Mouse (Mus musculus): ENCODE measurements around the gene Tmem151a. TPM values are rescaled to one million over a fixed set of nuclear protein-coding genes. Genes with fewer than 3 reads are reported as not detected.
"Not testable (repeated sequence)": the region's sequence is repeated elsewhere in the genome, so short reads cannot be mapped to it uniquely, and the experiment has no call there.

Tmem151a gene
- polyA plus RNA-seq, 1 experiment, result 0.32 TPM

DNA sequence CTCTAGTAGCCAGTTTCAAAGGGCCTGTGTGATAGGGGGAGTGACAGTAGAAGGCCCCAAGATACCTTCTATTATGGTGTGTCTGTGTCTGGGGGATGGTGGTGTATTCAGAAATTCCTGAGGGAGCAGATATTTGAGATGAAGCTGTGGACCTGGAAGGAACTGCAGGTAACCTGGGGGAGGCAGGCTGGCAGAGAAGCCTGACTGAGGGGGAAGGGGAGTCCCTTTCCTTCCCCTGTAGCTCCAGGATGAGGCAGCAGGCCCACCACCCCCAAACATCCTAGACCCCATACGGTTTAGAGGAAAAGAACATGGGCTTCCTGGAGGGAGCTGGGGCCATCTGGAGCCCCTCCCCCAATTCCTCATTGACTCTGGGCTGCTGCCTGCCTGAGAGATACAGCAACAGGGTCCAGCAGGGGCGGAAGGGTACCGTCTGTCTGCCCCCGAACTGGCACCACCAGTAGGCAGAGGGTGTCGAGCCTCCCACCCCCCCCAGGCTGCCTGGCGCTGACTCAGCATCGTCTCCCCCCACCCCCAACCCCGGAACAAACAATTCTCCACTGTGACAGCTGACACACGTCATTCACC lies 10.7 kb upstream of the Tmem151a start:
- Histone ChIP-seq H3K4me3 (replicated peaks) (peak overlapping the region; percentile 19), H3K4me1 (peaks cover 74% of the 10 kb centered on the region), H3K9me3 (no peaks in the 10 kb centered on the region), H3K27me3 (replicated peaks) (peaks cover 33% of the 10 kb centered on the region), H3K36me3 (replicated peaks; ENCODE audit: low read length) (peaks cover 53% of the 10 kb centered on the region)
- TF ChIP-seq FLI1 (IDR thresholded peaks at IDR 0.05; ENCODE audit: low read length) (no peak), GATA1 (IDR thresholded peaks at IDR 0.05; ENCODE audit: borderline replicate concordance, low read length) (no peak)

DNA sequence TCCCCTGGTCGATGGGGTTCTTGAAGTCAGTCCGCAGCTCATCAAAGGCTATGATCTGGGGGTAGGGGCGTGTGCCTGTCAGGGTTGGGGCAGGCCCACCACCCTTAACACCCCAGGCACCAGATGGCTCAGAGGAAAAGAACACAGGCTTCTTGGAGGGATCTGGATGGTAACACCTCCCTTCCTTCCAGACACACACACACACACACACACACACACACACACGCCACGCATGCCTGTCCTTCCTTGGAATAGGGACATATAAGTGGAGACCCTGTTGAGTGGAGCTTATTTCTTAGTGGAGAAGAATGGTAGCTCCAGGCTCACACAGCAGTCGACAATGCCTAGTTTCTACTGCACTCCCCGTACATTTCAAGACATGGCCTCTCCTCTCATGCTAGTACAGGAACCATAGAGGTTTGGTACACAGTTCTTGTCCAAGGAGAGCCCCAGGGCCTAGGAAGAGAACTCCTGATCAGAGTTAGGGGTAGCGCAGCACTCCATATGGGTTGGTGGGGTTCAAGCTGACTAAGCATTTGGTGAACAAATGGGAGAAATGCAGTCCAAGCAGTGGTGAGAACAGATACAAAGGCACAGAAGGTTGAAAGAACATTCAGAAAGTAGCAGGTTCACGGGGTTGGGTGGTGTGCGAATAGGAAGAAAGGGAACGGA lies 9.6 kb upstream of the Tmem151a start:
- Histone ChIP-seq H3K4me3 (replicated peaks) (no peak overlapping the region), H3K9me3 (no peaks in the 10 kb centered on the region), H3K4me1 (peaks cover 67% of the 10 kb centered on the region), H3K27me3 (replicated peaks) (peaks cover 33% of the 10 kb centered on the region), H3K36me3 (replicated peaks; ENCODE audit: low read length) (peaks cover 51% of the 10 kb centered on the region)
- TF ChIP-seq GATA1 (IDR thresholded peaks at IDR 0.05; ENCODE audit: borderline replicate concordance, low read length) (no peak), FLI1 (IDR thresholded peaks at IDR 0.05; ENCODE audit: low read length) (no peak)

DNA sequence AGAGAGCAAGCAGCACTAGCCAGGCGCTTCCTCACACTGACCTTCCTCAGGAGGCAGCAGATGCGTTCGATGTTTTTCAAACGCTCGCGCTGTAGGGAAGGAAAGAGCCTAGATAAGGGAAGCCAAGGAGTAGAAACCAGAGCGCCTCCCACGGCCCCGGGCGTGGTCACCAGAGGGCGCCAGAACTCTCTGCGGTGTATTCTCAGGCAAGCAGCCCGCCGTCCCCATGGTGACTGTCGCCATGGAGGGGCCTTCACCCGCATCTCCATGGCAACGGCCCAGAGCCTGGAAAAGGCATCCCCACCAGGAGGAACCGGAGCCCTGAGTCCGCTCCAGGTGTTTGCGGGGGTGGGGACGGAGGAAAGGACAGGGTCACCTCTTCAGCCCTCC lies 8.9 kb upstream of the Tmem151a start:
- Histone ChIP-seq H3K4me3 (replicated peaks) (peak overlapping the region; percentile 70), H3K36me3 (replicated peaks; ENCODE audit: low read length) (peaks cover 51% of the 10 kb centered on the region), H3K9me3 (no peaks in the 10 kb centered on the region), H3K4me1 (peaks cover 67% of the 10 kb centered on the region), H3K27me3 (replicated peaks) (peaks cover 33% of the 10 kb centered on the region)
- TF ChIP-seq FLI1 (IDR thresholded peaks at IDR 0.05; ENCODE audit: low read length) (no peak), GATA1 (IDR thresholded peaks at IDR 0.05; ENCODE audit: borderline replicate concordance, low read length) (no peak)

DNA sequence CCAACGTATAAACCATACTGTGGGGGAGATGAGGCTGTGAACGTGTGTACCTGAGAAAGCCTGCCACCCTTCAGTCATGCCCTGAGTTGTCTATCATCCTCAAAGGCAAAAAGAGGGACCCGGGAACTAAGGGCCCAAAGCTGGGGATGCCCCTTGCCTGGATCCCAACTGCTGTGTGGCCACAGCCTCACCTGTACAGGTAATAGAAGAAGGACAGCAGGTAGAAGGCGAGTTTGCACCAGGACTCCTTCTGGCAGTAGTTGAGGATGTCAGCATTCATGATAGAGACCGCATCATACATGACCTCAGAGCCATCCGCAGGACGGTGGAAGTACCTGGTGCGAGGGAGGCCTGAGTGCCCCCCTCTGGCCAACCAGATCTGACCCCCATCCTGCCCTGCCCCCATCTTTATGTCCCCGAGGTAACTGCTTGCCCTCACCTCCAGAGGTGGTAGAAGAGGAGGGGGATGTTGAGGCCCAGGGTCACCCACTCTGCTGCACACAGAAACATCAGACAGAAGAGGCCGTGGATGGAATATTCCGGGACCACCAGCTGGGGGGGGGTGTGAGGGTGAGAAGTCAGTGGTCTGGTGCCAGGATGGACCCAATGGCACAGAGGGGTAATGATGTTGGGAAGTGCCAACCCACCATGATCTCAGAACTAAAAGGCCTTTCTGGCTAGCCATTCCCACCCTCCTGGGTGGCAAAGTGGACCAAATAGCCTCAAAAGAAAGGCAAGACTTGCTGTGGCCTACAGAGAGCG lies 8.3 kb upstream of the Tmem151a start:
- peak overlapping the region; percentile 70 for H3K4me3 ChIP-seq (replicated peaks)
- H3K36me3 ChIP-seq (replicated peaks; ENCODE audit: low read length), result peaks cover 45% of the 10 kb centered on the region
- H3K27me3 ChIP-seq (replicated peaks), result peaks cover 33% of the 10 kb centered on the region
- no peaks in the 10 kb centered on the region for H3K9me3 ChIP-seq
- peaks cover 67% of the 10 kb centered on the region for H3K4me1 ChIP-seq
- TF ChIP-seq GATA1 (IDR thresholded peaks at IDR 0.05; ENCODE audit: borderline replicate concordance, low read length), result no peak
- no peak for TF ChIP-seq FLI1 (IDR thresholded peaks at IDR 0.05; ENCODE audit: low read length)

DNA sequence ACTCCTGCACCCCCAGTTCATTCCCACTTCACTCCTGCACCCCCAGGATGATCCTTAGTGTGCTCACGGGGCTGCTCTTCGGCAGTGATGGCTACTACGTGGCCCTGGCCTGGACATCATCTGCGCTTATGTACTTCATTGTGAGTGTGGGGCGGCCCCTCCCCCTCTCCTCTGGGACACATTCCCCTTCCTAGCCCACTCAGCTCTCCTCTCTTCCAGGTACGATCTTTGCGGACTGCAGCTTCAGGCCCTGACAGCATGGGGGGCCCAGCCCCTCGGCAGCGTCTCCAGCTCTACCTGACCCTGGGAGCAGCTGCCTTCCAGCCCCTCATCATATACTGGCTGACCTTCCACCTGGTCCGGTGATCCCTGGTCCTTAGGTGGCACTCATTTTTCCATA lies 6.8 kb upstream of the Tmem151a start:
- no peak for TF ChIP-seq GATA1 (IDR thresholded peaks at IDR 0.05; ENCODE audit: borderline replicate concordance, low read length)
- TF ChIP-seq FLI1 (IDR thresholded peaks at IDR 0.05; ENCODE audit: low read length), result no peak
- peaks cover 44% of the 10 kb centered on the region for H3K36me3 ChIP-seq (replicated peaks; ENCODE audit: low read length)
- peaks cover 62% of the 10 kb centered on the region for H3K4me1 ChIP-seq
- H3K27me3 ChIP-seq (replicated peaks), result peaks cover 25% of the 10 kb centered on the region
- no peaks in the 10 kb centered on the region for H3K9me3 ChIP-seq
- no peak overlapping the region for H3K4me3 ChIP-seq (replicated peaks)

DNA sequence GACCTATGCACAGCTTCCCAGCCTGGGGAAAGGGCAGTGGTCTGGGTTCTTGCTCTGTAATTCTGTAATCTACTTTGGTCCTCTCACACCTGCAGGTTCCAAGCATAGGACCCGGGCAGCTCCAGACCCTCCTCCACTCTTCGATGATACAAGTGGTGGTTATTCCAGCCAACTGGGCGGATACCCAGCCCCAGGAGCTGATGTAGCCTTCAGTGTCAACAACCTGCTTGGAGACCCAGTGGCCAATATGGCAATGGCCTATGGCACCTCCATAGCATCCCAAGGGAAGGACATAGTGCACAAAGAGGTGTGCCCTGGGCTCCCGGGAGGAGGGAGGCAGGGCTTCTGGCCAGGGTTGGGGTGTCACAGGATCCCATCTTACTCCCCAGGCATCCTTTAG lies 4.0 kb upstream of the Tmem151a start:
- Histone ChIP-seq H3K4me1 (peaks cover 52% of the 10 kb centered on the region), H3K36me3 (replicated peaks; ENCODE audit: low read length) (peaks cover 44% of the 10 kb centered on the region), H3K27me3 (replicated peaks) (peaks cover 21% of the 10 kb centered on the region), H3K9me3 (no peaks in the 10 kb centered on the region), H3K4me3 (replicated peaks) (peak overlapping the region; percentile 100)
- TF ChIP-seq FLI1 (IDR thresholded peaks at IDR 0.05; ENCODE audit: low read length) (no peak), GATA1 (IDR thresholded peaks at IDR 0.05; ENCODE audit: borderline replicate concordance, low read length) (no peak)

DNA sequence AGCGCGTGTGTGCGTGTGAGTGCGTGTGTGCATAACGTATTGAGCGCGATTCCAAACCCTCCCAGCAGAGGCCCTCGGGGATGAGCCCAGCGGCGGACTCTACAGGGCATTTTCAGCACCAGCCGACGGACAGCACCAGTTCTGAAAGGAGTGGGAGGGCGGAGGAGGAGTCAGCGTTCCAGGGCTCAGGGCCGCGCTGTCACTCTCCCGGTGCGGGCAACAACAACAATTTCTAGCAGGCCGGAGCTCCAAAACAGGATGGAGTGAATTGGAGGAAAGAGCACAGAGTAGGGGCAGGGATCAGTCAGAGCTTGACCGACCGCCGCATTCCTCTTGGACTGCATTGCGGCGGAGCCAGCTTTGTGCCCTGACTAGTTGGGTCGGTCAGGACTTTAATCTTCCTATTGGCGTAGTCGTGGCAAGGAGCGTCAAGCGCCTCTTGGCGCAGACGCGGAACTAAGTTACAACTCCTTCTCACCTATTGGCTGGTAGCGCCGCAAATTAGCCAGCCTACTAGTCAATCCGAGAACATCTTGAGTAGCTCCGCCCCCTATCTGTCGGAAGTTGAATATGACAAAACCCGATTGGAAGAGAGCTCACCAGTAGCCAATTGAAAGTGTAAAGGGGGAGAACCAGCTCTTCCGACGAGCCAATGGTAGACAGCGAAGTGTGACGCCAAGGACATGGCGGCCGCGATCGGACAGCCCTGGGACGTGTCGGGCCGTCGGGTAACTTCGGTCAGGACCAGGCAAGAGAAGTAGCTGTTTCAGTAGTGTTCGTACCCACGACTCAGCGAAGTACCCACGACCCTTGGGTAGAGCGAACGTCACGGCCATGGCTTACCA lies 2.8 kb upstream of the Tmem151a start, which contains the start of gene Yif1a:
Gene Yif1a, plus strand, starts transcription at position 655 of the 845 bp plus-strand sequence.
- Histone ChIP-seq H3K4me3 (replicated peaks) (peak within 1 kb of the TSS; percentile 100), H3K9me3 (no peaks in the 10 kb centered on the region), H3K36me3 (replicated peaks; ENCODE audit: low read length) (peaks cover 37% of the 10 kb centered on the region), H3K27me3 (replicated peaks) (peaks cover 32% of the 10 kb centered on the region), H3K4me1 (peaks cover 40% of the 10 kb centered on the region)
- TF ChIP-seq GATA1 (IDR thresholded peaks at IDR 0.05; ENCODE audit: borderline replicate concordance, low read length) (no peak), FLI1 (IDR thresholded peaks at IDR 0.05; ENCODE audit: low read length) (no peak)

DNA sequence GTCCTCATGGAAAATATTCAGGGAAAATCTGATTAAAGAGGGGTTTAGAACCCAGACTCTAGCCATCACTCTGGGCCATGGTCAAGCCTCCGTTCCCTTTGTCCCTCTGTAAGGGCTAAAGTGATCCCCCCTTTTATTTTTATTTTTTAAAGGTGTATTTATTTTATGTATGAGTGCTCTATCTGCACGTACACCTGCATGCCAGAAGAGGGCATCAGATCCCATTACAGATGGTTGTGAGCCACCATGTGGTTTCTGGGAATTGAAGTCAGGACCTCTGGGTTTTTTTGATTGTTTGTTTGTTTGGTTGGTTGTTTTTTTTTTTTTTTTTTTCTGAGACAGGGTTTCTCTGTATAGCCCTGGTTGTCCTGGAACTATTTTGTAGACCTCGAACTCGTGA lies 1.2 kb upstream of the Tmem151a start:
- peaks cover 45% of the 10 kb centered on the region for H3K4me1 ChIP-seq
- not testable (repeated sequence) for H3K4me3 ChIP-seq (replicated peaks); H3K9me3 ChIP-seq
- peaks cover 21% of the 10 kb centered on the region for H3K36me3 ChIP-seq (replicated peaks; ENCODE audit: low read length)
- peaks cover 48% of the 10 kb centered on the region for H3K27me3 ChIP-seq (replicated peaks)

DNA sequence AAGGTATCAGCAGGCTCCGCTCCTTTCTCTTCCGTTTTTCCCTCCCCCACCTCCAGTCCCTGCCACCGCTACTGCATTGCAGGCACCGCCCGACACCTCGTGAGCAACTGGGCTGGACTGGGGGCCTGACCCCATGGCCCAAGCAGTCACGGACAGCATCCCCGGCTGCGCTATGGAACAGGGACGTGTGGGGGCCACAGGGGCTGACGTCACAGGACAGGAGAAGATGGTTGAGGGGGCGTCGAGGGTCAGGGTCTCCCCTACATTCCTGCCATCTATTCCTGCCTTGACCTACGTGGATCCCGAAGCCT lies 542 bp downstream of the Tmem151a start:
- no peaks in the 10 kb centered on the region for H3K9me3 ChIP-seq
- peak overlapping the region; percentile 85 for H3K4me3 ChIP-seq (replicated peaks)
- peaks cover 44% of the 10 kb centered on the region for H3K4me1 ChIP-seq
- TF ChIP-seq FLI1 (IDR thresholded peaks at IDR 0.05; ENCODE audit: low read length) (no peak), GATA1 (IDR thresholded peaks at IDR 0.05; ENCODE audit: borderline replicate concordance, low read length) (no peak)
- H3K36me3 ChIP-seq (replicated peaks; ENCODE audit: low read length), result peaks cover 5% of the 10 kb centered on the region
- H3K27me3 ChIP-seq (replicated peaks), result peaks cover 65% of the 10 kb centered on the region
